In the genomic region with DNA sequence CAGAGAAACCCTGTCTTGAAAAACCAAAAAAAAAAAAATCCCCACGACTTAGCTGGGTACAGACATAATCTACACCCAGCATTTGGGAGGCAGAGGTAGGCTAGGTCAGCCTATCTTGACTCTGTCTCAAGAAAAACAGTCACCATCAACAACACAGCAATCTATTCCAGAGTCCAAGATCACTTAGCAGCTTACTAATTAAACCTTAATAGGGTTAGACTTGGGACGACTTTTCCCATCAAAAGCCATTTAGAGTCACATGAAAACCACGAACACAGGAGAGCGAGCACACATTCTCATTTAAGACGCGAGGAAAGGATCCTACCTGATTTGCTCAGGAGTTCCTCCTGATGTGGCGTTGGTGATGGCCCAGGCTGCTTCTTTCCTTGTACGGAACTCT, we compare ENCODE assay signal across 19 mouse cellular contexts. TPM values are rescaled to one million over a fixed set of nuclear protein-coding genes. Genes with fewer than 3 reads are reported as not detected.
A peak's percentile ranks its signal among the peaks of the same experiment; 100 is the strongest.
DNase-seq lines count a peak whose midpoint lies in the region; ATAC-seq and TF ChIP-seq lines count a peak whose summit lies in the region.
"Had no signal": no experiment of that assay in that cellular context is flagged by ENCODE, and none has a peak within 500 bp of the region (broad histone marks: within the 10 kb centered on the region; RNA-seq: fewer than 3 reads in every experiment).

No protein-coding gene starts in this region.

- H3K4me3 ChIP-seq in kidney, adult 2 months (ENCODE audit: insufficient read depth, low read depth, low read length) = no peak overlapping the region
- H3K4me3 ChIP-seq in kidney, embryonic 14.5 days (ENCODE audit: low read length) = no peak overlapping the region

- no peak overlapping the region for H3K9ac ChIP-seq in kidney, embryonic 14.5 days (ENCODE audit: low read depth, low read length)

- peak; percentile 61 for DNase-seq in kidney, adult 2 months
- peak; percentile 67 for DNase-seq in kidney, adult 9 months
- DNase-seq in kidney, postnatal 25 days = no peak
- DNase-seq: adrenal gland, adult 2 months; adrenal gland, adult 8-10 months; adrenal gland, postnatal 10 days; adrenal gland, postnatal 14 days; adrenal gland, postnatal 25 days; adrenal gland, postnatal 36 days; B cell, adult 2 months; cerebellum, adult 11 months; cerebellum, adult 11-12 months; cerebellum, adult 18-20 months had no signal

- no peak overlapping the region for H3K4me2 ChIP-seq in kidney, embryonic 14.5 days (replicated peaks; ENCODE audit: low read depth, low read length)

- no peak for TF ChIP-seq CTCF in kidney, adult 2 months (conservative IDR thresholded peaks at IDR 0.05; ENCODE audit: insufficient read depth, insufficient read length, low read depth, low read length)

- H3K4me1 ChIP-seq in kidney, adult 2 months (ENCODE audit: control insufficient read depth, insufficient read depth, low read length) = peaks cover 4% of the 10 kb centered on the region; the same call in 1 of the 2 replicates
- H3K4me1 ChIP-seq in kidney, embryonic 14.5 days (ENCODE audit: control insufficient read depth, insufficient read depth, low read length) = no peaks in the 10 kb centered on the region

- ATAC-seq in kidney, embryonic 14.5 days (ENCODE audit: low FRiP score, low TSS enrichment) = no peak
- ATAC-seq: activated CD4-positive, CD25-positive, alpha-beta regulatory T cell, adult 4 months; CD4-positive, CD25-positive, alpha-beta regulatory T cell, adult 4 months; Patski had no signal

- no peak for TF ChIP-seq POLR2A in kidney, adult 2 months (IDR thresholded peaks at IDR 0.05; ENCODE audit: low read depth, low read length)

- peak overlapping the region; percentile 75; the same call in 1 of the 2 replicates for H3K27ac ChIP-seq in kidney, adult 2 months (ENCODE audit: insufficient read depth, low read depth, low read length)
- H3K27ac ChIP-seq in kidney, embryonic 14.5 days (ENCODE audit: low read depth, low read length) = no peak overlapping the region

- WGBS in kidney, adult 2 months = 59% methylated on average over 8 of the region's 8 CpGs
- WGBS in kidney, embryonic 14.5 days = 94% methylated on average over 8 of the region's 8 CpGs

- peaks cover 20% of the 10 kb centered on the region for H3K36me3 ChIP-seq in kidney, adult 2 months (ENCODE audit: control insufficient read depth, insufficient read depth, low read length)
- H3K36me3 ChIP-seq in kidney, embryonic 14.5 days (ENCODE audit: control insufficient read depth, insufficient read depth, low read length) = peaks cover 95% of the 10 kb centered on the region

- no peaks in the 10 kb centered on the region for H3K27me3 ChIP-seq in kidney, adult 2 months (replicated peaks; ENCODE audit: control insufficient read depth, insufficient read depth, low read length)
- H3K27me3 ChIP-seq in kidney, embryonic 14.5 days (ENCODE audit: control insufficient read depth, insufficient read depth, low read length) = no peaks in the 10 kb centered on the region
- H3K27me3 ChIP-seq: CH12.LX, Patski had no signal

- no peaks in the 10 kb centered on the region for H3K9me3 ChIP-seq in kidney, embryonic 14.5 days (ENCODE audit: control insufficient read depth, low read length)
- H3K9me3 ChIP-seq: G1E had no signal

RNA-seq across cellular contexts. Expression of gene Txlna, which starts 9.5 kb away (rescaled TPM):
- polyA plus RNA-seq in kidney, adult 2 months (2012; rRNA removed) = 22.7 and 24.3 TPM in 2 replicates
- polyA plus RNA-seq in kidney, embryonic 14.5 days (2014; fragmentation: Nextera tagmentation; extraction: Ambion mirVana) = 44.9 and 103 TPM in 2 replicates

RNA-seq across cellular contexts. Expression of gene Kpna6, which starts 22.2 kb away (rescaled TPM):
- polyA plus RNA-seq in kidney, adult 2 months (2012; rRNA removed) = 35.0 and 39.0 TPM in 2 replicates
- 13.2 and 14.7 TPM in 2 replicates for polyA plus RNA-seq in kidney, embryonic 14.5 days (2014; fragmentation: Nextera tagmentation; extraction: Ambion mirVana)

RNA-seq across cellular contexts. Expression of gene Ccdc28b, which starts 26.6 kb away (rescaled TPM):
- polyA plus RNA-seq in kidney, adult 2 months (2012; rRNA removed) = 16.2 and 20.8 TPM in 2 replicates
- polyA plus RNA-seq in kidney, embryonic 14.5 days (2014; fragmentation: Nextera tagmentation; extraction: Ambion mirVana) = 48.6 and 56.0 TPM in 2 replicates

RNA-seq across cellular contexts. Expression of gene Iqcc, which starts 31.5 kb away (rescaled TPM):
- 66.5 and 67.4 TPM in 2 replicates for polyA plus RNA-seq in kidney, adult 2 months (2012; rRNA removed)
- polyA plus RNA-seq in kidney, embryonic 14.5 days (2014; fragmentation: Nextera tagmentation; extraction: Ambion mirVana) = 30.1 and 30.6 TPM in 2 replicates

RNA-seq across cellular contexts. Expression of gene Dcdc2b, which starts 36.3 kb away (rescaled TPM):
- 2.2 and 3.7 TPM in 2 replicates for polyA plus RNA-seq in kidney, adult 2 months (2012; rRNA removed)
- 1.9 and 2.0 TPM in 2 replicates for polyA plus RNA-seq in kidney, embryonic 14.5 days (2014; fragmentation: Nextera tagmentation; extraction: Ambion mirVana)

Comparison
In these comparisons a context has a peak if more than half of its experiments do, and no peak if none do; other contexts are left out.
1. DNase-seq: peak in kidney, adult 2 months (single experiment) and kidney, adult 9 months (single experiment); none in kidney, postnatal 25 days (0 of 2).